Mouse (Mus musculus) regulatory T cell (primary cell): Measurements from ENCODE around the gene Fggy.

Experiments
- in situ Hi-C: fragments of 300-600 bp; cut with MboI, MseI; formaldehyde crosslinking; loops from one replicate; pipeline ENCODE4 v1.15.1; 2025; ENCODE audit warnings: high pct_unique_total_duplicates

The Fggy gene

GRCm38 (mm10) chr4:95557333-95557956 is at the start of gene Fggy:
Fggy (plus strand) TSS chr4:95557507.
- in situ Hi-C loops: no loop called here

- in situ Hi-C loops: no loop called here
Observed at GRCm38 (mm10) chr4:95507946-95508311, 49.4 kb upstream of the Fggy start.

DNA sequence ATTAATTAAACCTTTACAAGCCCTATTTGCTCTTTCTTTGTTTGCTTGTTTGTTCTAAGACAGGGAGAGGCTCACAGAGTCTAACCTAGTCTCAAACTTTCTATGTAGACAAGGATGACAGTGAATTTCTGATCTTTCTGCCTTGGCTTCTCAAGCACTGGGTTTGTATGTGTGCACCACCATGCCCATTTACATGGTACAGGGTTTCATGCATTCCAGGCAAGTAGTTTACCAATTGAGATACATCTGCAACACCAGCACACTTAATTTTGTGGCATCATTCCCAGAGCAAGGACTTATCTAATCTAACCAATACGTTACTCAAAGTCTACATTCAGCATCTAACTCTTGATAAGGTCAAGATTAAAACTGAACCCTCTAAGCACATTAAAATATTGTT is 38.9 kb upstream of the Fggy start:
- in situ Hi-C loops: no loop called here

DNA sequence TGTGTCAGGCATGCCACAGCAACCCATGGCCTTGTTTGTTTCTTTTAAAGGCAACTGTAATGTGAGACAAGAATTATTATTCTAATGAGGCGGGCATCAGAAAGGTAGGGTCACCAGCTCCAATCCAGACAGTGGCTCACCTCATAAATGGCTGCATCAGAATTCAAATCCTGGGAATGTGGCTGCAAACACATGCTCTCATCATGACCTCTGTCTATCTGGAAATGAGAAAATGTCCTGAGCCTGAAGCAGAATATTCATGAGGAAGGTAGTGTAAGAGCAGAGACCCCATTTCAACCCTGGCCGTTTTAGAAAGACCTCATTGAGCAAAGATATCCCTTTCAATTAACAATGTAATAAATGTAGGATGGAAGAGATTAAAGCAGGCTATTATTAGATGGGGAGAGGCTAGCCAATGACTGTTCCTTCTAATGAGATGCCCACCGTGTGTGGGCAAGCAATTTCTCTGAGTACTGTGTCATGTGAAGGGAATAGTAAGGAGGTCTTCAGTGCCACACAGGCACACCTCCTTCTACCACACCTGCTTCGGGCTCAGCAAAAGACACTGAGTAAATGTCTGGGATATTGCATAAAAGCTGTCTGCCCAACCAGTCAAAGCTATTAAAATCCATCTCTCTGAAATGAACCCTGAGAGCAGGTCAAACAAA is 37.2 kb upstream of the Fggy start:
- in situ Hi-C loops: no loop called here

- in situ Hi-C loops: no loop called here
Observed at GRCm38 (mm10) chr4:95520643-95521032, 36.7 kb upstream of the Fggy start.

- in situ Hi-C loops: no loop called here
Observed at GRCm38 (mm10) chr4:95526588-95526987, 30.7 kb upstream of the Fggy start.

- in situ Hi-C loops: no loop called here
Observed at GRCm38 (mm10) chr4:95530757-95531156, 26.6 kb upstream of the Fggy start.

DNA sequence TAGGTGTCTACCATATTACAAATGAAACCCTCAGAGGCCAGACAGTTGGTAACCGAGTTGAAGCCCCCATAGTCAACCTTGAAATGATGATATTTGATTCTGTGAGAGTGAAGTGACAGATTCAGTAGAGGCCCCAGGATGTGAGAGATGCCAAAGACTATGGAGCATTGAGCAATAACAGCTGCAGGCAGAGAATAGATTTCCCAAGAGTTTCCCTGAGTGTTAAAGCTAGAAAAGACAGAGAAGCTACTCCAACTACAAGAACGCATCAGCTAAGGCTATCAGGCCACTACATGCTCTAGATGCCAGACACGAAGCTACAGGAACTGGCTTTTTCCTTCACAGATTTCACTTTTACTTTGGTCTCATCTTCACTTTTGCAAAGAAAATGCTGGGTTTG is 23.4 kb upstream of the Fggy start:
- in situ Hi-C loops: no loop called here

DNA sequence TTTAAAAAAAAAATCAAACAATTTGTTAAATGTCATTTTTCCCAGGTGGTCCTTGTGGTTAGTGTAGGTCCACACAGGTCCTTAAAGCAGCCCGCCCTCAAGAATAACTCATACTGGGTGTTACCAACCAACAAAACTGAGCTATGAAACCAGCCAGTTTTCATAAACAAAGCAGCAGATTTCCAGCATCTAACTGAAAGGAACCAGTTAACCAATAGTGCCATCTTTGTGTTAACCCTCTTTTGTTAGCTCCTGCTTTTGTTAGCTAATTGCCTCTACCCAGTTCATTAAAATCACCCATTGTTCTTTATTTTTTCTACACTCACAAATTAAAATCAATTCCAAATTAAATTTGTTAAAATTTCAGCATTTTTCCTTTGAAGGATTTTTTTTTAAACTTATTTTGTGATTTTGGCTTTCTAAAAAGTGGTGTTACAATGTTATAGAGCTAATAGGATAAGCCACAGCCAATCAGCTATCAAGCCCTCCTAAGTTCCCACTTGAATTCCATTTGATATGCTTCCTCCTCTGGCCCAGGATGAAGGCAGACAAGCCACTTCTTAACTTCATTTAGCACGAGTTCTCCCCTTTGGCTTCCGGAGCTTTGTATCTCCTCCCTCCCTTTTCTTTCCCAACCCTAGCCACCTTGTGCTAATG is 15.8 kb upstream of the Fggy start:
- in situ Hi-C loops: no loop called here

DNA sequence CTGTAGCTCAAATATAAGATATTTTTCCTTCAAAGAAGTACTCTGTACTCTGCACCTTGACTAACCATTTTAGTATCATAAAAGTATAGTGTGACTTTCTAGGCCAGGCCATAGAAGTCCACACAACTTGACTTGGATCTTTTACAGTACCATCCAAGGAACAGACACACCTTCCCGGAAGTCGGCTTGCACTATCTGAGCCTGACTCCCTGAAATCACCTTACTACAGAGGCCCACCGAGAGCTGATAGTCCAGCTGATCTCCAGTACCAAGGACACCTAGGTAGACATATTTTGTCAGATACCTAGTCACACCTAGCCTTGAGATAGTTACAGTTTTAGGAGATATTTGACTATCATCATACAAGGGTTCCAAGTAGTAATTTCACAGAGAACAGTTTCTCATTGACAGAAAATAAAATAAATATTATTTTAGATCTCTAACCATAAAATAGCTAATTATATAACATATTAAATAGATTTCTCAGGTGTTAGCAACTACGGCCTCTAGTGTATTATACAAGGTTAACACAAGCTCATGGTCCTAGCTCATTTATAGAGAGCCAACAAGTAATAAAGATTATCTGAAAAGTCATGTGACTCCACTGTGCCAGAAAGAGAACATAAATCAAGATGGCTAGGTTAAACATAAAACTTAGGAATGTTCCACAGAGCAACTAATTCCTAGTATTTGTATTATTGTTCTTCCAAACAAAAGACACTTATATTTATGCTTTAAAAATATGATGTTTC is 15.1 kb upstream of the Fggy start:
- in situ Hi-C loops: no loop called here

DNA sequence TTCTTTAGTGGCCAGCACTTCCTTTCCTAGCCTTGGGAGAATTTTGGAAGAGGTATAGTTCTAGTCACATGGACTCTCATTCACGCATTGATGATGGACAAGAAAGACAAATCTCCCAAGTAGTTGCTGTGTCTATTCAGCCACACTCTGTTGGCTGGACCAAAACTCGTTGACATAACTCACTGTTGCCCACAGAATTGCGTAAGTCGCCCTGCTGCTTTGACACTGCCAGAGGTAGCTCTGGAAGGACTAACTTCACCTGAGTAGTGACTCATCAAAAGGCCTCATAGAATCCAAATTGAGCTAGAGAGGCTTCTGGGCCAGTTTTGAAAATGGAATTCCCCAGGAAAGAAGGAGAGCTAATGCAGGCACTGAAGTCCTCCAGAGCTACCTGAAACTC is 13.8 kb upstream of the Fggy start:
- in situ Hi-C loops: no loop called here

DNA sequence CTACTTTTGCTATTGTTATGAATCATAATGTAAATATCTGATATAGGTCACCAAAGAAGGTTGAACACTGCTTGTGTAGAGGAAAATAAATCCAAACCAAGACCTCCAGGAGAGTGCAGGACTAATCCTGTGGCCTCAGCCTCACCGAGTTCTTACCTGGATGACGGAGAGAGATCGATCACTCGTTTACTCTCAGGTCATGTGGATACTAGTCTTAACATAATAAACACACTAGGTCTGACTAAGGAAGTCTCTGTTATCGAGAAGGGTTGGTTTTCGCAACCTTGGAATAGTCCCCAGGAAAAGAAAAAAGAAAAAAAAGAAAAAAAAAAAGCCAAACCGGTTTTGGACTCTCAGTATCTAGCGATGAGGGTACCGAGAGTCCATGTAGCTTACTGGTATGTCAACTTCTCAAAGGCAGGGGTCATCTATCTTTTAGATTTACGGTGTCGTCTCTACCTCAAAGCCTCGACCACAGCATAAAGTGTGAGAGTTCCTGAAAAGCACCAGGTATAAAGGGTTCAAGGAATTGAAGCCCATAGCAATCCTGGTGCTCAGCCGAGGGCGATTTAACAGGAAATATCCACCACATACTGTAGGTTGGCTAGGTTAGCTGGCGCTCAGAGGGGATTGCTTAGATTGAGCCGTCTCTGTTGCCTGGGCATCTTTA is 509 bp upstream of the Fggy start:
- in situ Hi-C loops: no loop called here

DNA sequence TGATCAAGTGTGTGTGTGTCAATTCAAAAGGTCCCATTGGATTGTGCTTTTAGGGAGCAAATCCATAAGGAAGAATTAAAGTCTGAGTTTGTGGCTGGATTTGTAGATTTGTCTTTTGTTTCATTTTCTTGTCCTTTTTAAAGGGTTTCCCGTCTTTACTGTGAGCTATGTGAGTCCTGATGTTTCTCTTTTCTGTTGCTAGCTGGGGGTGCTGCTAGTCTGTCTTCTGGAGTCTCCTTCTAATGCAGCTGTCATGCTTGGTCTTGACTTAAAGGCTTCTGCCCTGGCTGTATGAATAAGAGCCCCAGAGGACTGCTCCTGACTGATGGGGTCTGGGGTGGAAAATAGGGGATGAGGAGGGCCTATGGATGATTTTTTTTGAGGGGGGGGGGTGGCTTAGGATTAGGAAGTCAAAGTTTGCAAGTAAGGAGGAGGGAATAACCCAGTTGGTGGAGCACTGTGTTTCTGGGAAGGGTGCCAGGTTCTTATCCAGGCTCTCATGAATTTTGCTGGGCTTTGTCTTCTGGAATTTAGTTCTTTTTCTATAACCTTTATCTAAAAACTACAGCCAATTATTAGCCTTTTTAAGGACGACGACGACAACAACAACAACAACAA is 1.1 kb downstream of the Fggy start:
- in situ Hi-C loops: no loop called here

GRCm38 (mm10) chr4:95571621-95572020 is 14.3 kb downstream of the Fggy start:
- in situ Hi-C loops: no loop called here

- in situ Hi-C loops: no loop called here
Observed at GRCm38 (mm10) chr4:95573704-95574103, 16.4 kb downstream of the Fggy start.

DNA sequence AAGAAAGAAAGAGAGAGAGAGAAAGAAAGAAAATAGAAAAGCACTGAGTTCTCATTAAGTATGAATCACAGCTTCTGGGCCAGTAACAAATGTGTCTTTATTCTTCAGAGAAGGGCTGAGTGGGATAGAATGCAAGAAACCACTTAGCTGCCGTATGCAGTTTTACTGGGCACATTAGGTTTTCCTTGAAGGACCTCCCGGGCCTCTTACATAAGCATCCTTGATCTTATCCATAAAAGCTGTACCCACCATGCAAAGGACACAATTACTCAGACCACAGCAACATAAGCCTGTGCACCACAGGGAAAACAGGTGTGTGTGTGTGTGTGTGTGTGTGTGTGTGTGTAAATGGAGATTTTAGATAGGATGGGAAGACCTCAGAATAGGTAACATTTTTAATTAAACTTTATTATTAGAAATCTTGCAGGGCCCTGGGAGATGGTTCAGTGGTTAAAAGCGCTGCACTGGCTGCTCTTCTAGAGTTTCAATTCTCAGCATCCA is 18.2 kb downstream of the Fggy start:
- in situ Hi-C loops: no loop called here

- in situ Hi-C loops: no loop called here
Observed at GRCm38 (mm10) chr4:95579183-95579582, 21.9 kb downstream of the Fggy start.

GRCm38 (mm10) chr4:95584107-95584762 is 26.9 kb downstream of the Fggy start:
- in situ Hi-C loops: no loop called here

GRCm38 (mm10) chr4:95586274-95587001 is 29.1 kb downstream of the Fggy start:
- in situ Hi-C loops: no loop called here

DNA sequence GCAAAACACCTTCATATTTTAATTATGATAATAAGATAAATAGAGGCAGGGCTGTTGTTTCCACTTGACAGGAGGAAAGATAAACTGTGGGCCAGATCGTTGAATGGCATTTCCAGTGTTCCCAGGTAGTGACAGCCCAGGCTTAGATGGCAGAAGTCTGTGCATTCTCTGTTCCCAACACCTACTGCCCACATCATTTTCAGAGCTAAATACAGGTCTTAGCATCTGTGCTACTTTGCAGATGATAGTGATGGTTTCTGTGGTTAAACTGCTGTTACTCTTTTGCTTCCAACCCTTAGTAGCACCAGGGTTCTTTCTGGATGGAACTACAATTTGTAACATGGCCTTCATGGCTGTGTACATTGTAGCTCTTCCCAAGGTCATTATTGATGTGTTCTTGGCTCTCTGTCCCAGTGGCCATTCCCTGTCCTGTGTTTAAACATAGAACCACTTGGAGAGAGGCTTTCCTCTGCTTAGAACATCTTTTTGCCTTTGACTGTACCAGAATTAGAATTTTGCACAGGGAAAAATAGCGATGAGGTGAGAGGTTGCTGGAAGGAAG is 31.5 kb downstream of the Fggy start:
- in situ Hi-C loops: no loop called here
